Mouse (Mus musculus) kidney, postnatal 36 days (tissue): ENCODE measurements at regions not wholly inside any gene's neighbourhood (a gene's known extent, or its start where the extent isn't known, plus 50 kb on each side); places are given as distances from the start of the nearest gene placed in this dataset.
"Not testable (repeated sequence)": the region's sequence is repeated elsewhere in the genome, so short reads cannot be mapped to it uniquely, and the experiment has no call there.

Experiments used
- DNase-seq, 2 experiments: peaks; one replicate each; pipeline ENCODE4 v3.0.0; 2021 to 2022; ENCODE audit warnings: mixed read lengths in 2 of 2

GRCm38 (mm10) chr14:66584699-66585098 is 575.7 kb upstream of the Gulo start:
- no peak for DNase-seq

GRCm38 (mm10) chr14:66579904-66580492 is 571.0 kb upstream of the Gulo start:
- DNase-seq: no peak

GRCm38 (mm10) chr14:66566600-66566999 is 557.6 kb upstream of the Gulo start:
- no peak for DNase-seq

- no peak for DNase-seq
Measured at GRCm38 (mm10) chr14:66562744-66563143, 553.7 kb upstream of the Gulo start.

- no peak for DNase-seq
Measured at GRCm38 (mm10) chr14:66561715-66562114, 552.7 kb upstream of the Gulo start.

- no peak for DNase-seq
Measured at GRCm38 (mm10) chr14:66561042-66561590, 552.1 kb upstream of the Gulo start.

- DNase-seq: no peak
Measured at GRCm38 (mm10) chr14:66558393-66558792, 549.4 kb upstream of the Gulo start.

GRCm38 (mm10) chr14:66557631-66558030 is 548.6 kb upstream of the Gulo start:
- DNase-seq: peak in 1 of 2 experiments; percentile 0

GRCm38 (mm10) chr14:66538498-66538897 is 529.5 kb upstream of the Gulo start:
- DNase-seq: no peak

- DNase-seq: no peak
Measured at GRCm38 (mm10) chr14:66534671-66535070, 525.7 kb upstream of the Gulo start.

GRCm38 (mm10) chr14:66528135-66528534 is 519.1 kb upstream of the Gulo start:
- DNase-seq: no peak

- no peak for DNase-seq
Measured at GRCm38 (mm10) chr14:66527061-66527460, 518.1 kb upstream of the Gulo start.

- DNase-seq: no peak
Measured at GRCm38 (mm10) chr14:66522856-66523400, 513.9 kb upstream of the Gulo start.

GRCm38 (mm10) chr14:66521836-66522629 is 513.0 kb upstream of the Gulo start:
- DNase-seq: peak; percentile 35 to 44

GRCm38 (mm10) chr14:66516770-66517169 is 507.8 kb upstream of the Gulo start:
- DNase-seq: no peak

GRCm38 (mm10) chr14:66510750-66511149 is 501.7 kb upstream of the Gulo start:
- no peak for DNase-seq

GRCm38 (mm10) chr14:66510218-66510617 is 501.2 kb upstream of the Gulo start:
- DNase-seq: no peak

GRCm38 (mm10) chr14:66509706-66510105 is 500.7 kb upstream of the Gulo start:
- no peak for DNase-seq

GRCm38 (mm10) chr14:66501995-66502394 is 493.0 kb upstream of the Gulo start:
- no peak for DNase-seq

GRCm38 (mm10) chr14:66499896-66500295 is 490.9 kb upstream of the Gulo start:
- DNase-seq: peak; percentile 74

- DNase-seq: no peak
Measured at GRCm38 (mm10) chr14:66495146-66495545, 486.1 kb upstream of the Gulo start.

GRCm38 (mm10) chr14:66494518-66494923 is 485.5 kb upstream of the Gulo start:
- no peak for DNase-seq

- DNase-seq: no peak
Measured at GRCm38 (mm10) chr14:66493691-66494121, 484.7 kb upstream of the Gulo start.

GRCm38 (mm10) chr14:66484751-66485150 is 475.7 kb upstream of the Gulo start:
- DNase-seq: not testable (repeated sequence)
